Mouse (Mus musculus) forebrain, embryonic 14.5 days (tissue): ENCODE measurements around the gene Foxred1. TPM values are rescaled to one million over a fixed set of nuclear protein-coding genes. Genes with fewer than 3 reads are reported as not detected.
A peak's percentile ranks its signal among the peaks of the same experiment; 100 is the strongest.

Source experiments
- ATAC-seq: fragments of 200-750 bp; cut with Nextera tagmentation; 2 replicates; pipeline ENCODE4 v1.8.0; 2017; ENCODE audit warnings: mild to moderate bottlenecking, moderate library complexity
- DNase-seq: peaks from one replicate; pipeline ENCODE4 v3.0.0-alpha.2; 2015; ENCODE audit warnings: low spot score
- H3K27ac ChIP-seq: fragments of 300-500 bp; sonication (generic); 2 replicates; pipeline ENCODE4 v1.5.1; 2014; ENCODE audit warnings: low read depth, mild to moderate bottlenecking, control low read depth, low read length, moderate library complexity
- H3K27me3 ChIP-seq: fragments of 300-500 bp; sonication (generic); replicated peaks from 2 replicates; pipeline ENCODE4 v1.6.1; 2014; ENCODE audit warnings: low read length, control low read depth, mixed read lengths; ENCODE audit not compliant: control insufficient read depth, insufficient read depth
- H3K36me3 ChIP-seq: fragments of 300-500 bp; sonication (generic); 2 replicates; pipeline ENCODE4 v1.6.1; 2014; ENCODE audit warnings: low read length, control low read depth; ENCODE audit not compliant: control insufficient read depth, insufficient read depth
- H3K4me1 ChIP-seq: fragments of 300-500 bp; sonication (generic); 2 replicates; pipeline ENCODE4 v1.6.1; 2014; ENCODE audit warnings: antibody characterized with exemption, low read length, control low read depth; ENCODE audit not compliant: control insufficient read depth, insufficient read depth
- H3K4me2 ChIP-seq: fragments of 300-500 bp; sonication (generic); 2 replicates; pipeline ENCODE4 v1.6.1; 2014; ENCODE audit warnings: mild to moderate bottlenecking, control low read depth, low read length
- H3K4me3 ChIP-seq: fragments of 300-500 bp; sonication (generic); 2 replicates; pipeline ENCODE4 v1.5.1; 2014; ENCODE audit warnings: low read depth, low read length, control low read depth
- H3K9ac ChIP-seq: fragments of 300-500 bp; sonication (generic); 2 replicates; pipeline ENCODE4 v1.6.1; 2014; ENCODE audit warnings: mild to moderate bottlenecking, low read length, control low read depth, moderate library complexity
- H3K9me3 ChIP-seq: fragments of 300-500 bp; sonication (generic); replicated peaks from 2 replicates; pipeline ENCODE4 v1.6.1; 2016; ENCODE audit warnings: low read length, control low read depth, mixed read lengths; ENCODE audit not compliant: control insufficient read depth
- WGBS: fragments of 180-500 bp; shearing (Covaris S2); extraction: QIAGEN DNeasy Blood & Tissue Kit; methylation state at CpG from one replicate; pipeline ENCODE4 v1.1.7; 2014; 5-methylcytosine and 5-hydroxymethylcytosine counted together
- polyA plus RNA-seq: library from polyadenylated mRNA; unstranded; fragments of >200 nt; fragmentation: Nextera tagmentation; extraction: Ambion mirVana; gene quantifications from 2 replicates; pipeline ENCODE4 v1.2.1, GENCODE M21; 2014

Foxred1 gene
- polyA plus RNA-seq: 24.9 and 27.8 TPM in 2 replicates

DNA sequence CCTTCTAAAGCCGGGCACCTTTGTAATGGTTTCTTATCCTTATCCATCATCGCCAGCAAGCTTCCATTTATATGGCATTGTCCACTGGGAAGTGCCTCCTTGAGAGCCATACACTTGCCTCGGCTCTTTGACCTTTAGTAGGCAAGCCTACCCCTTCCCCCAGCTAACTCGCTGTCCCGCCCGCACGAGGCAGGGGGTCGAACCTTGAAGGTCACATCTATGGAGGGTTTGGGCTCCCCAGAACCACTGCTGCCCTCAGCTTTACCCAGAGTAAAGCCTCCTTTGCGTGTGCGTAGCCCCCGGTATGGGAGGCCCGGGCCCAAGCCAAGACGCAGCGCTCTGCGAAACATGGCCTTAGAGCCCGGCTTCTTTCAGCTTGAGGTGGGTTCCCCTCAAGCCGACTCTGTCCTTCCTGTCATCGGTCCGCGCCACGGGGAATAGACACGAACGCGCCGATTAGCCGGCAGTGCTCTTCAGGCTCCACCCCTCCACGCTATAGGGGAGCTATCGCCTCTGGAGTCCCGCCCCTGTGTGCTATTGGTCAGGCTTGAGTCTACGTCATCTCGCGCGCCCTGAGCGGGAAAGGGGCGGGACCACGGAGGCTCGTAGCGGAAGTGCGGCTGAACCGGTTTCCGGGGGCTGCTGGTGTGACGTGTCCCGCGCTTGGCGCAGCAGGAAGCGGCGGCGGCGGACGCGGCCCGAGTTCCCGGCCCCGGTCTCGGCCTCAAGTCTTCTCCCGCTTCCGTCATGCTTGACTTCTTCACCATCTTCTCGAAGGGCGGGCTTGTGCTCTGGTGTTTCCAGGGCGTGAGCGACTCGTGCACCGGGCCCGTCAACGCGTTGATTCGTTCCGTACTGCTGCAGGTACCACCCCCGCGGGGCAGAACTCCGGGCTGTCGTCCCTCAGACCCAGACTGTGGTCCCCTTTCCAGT, at the start of gene Foxred1:
Foxred1 (minus strand) TSS at position 514 of the 933 bp plus-strand sequence.
- DNase-seq (peak; percentile 100), ATAC-seq (peak; percentile 100)
- peak within 1 kb of the TSS; percentile 94 for H3K4me2 ChIP-seq
- no peaks in the 10 kb centered on the region for H3K9me3 ChIP-seq
- H3K27ac ChIP-seq: peak within 1 kb of the TSS; percentile 89
- under 1% methylated on average over 71 of the region's 72 CpGs for WGBS
- H3K36me3 ChIP-seq: peaks cover 51% of the 10 kb centered on the region
- peak within 1 kb of the TSS; percentile 85 for H3K4me3 ChIP-seq
- no peaks in the 10 kb centered on the region for H3K27me3 ChIP-seq
- peaks cover 10% of the 10 kb centered on the region for H3K4me1 ChIP-seq
- peak within 1 kb of the TSS; percentile 85 for H3K9ac ChIP-seq

- ATAC-seq: no peak
- Histone ChIP-seq H3K9ac (no peak overlapping the region), H3K9me3 (no peaks in the 10 kb centered on the region), H3K4me3 (no peak overlapping the region), H3K4me1 (no peaks in the 10 kb centered on the region), H3K36me3 (peaks cover 3% of the 10 kb centered on the region; the same call in 1 of the 2 replicates), H3K27me3 (no peaks in the 10 kb centered on the region), H3K27ac (no peak overlapping the region), H3K4me2 (no peak overlapping the region)
- 96% methylated on average over 7 of the region's 7 CpGs for WGBS
- no peak for DNase-seq
Measured at GRCm38 (mm10) chr9:35257365-35257764, 46.5 kb upstream of the Foxred1 start.

DNA sequence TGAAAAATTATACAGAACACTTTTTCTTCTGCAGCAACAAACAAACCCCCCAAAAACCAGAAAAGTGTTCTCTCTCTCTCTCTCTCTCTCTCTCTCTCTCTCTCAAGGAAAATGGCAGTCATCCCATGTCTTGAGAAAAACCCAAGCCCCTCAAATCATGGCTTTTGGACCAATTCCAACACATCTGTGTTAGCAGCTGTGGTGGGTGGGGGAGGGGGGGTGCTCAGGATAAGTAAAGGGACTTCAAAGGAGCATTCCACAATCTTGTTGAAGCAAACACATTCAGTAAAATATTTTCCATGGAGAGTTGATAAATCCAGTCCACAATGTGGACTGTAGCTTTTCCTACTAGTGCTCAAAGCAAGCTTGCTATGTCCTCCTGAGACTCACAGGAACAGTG, 38.6 kb upstream of the Foxred1 start:
- H3K4me1 ChIP-seq: no peaks in the 10 kb centered on the region
- 0 out of 2 replicates have a peak, but pooled peaks cover 5% of the 10 kb centered on the region for H3K36me3 ChIP-seq
- DNase-seq (peak; percentile 60), ATAC-seq (no peak)
- no peaks in the 10 kb centered on the region for H3K27me3 ChIP-seq
- H3K27ac ChIP-seq: no peak overlapping the region
- H3K4me2 ChIP-seq: no peak overlapping the region
- no peak overlapping the region for H3K4me3 ChIP-seq
- no peak overlapping the region for H3K9ac ChIP-seq
- no peaks in the 10 kb centered on the region for H3K9me3 ChIP-seq

DNA sequence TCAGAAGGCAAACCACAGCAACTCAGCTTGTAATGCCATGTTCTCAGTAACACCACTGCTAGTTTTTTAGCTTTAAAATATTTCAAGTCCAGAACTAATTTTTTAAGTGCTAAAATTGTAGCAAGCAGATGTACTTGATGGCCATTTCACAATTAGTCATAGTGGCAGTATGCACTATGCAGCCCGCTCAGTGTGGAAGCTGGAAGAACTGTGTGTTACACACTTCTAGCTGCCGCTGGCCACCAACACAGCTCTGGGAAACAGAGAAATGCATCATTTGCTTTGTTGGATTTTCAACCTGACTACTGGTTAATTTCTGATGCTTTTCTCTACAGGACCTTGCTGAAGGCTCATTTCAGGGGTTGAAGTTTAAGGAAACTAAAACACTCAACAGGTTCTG, 36.5 kb upstream of the Foxred1 start:
- Histone ChIP-seq H3K36me3 (0 out of 2 replicates have a peak, but pooled peaks cover 5% of the 10 kb centered on the region), H3K27me3 (no peaks in the 10 kb centered on the region), H3K4me3 (no peak overlapping the region), H3K4me2 (no peak overlapping the region), H3K9ac (no peak overlapping the region), H3K9me3 (no peaks in the 10 kb centered on the region), H3K4me1 (no peaks in the 10 kb centered on the region), H3K27ac (no peak overlapping the region)
- no peak for ATAC-seq
- DNase-seq: no peak
- 94% methylated on average over 2 of the region's 2 CpGs for WGBS

GRCm38 (mm10) chr9:35239734-35240133, 28.9 kb upstream of the Foxred1 start:
- no peak for ATAC-seq
- H3K4me2 ChIP-seq: no peak overlapping the region
- no peak overlapping the region for H3K9ac ChIP-seq
- 79% methylated on average over 1 of the region's 1 CpGs for WGBS
- DNase-seq: no peak
- peaks cover 11% of the 10 kb centered on the region for H3K36me3 ChIP-seq
- no peaks in the 10 kb centered on the region for H3K27me3 ChIP-seq
- no peaks in the 10 kb centered on the region for H3K4me1 ChIP-seq
- no peak overlapping the region for H3K4me3 ChIP-seq
- H3K27ac ChIP-seq: no peak overlapping the region
- no peaks in the 10 kb centered on the region for H3K9me3 ChIP-seq

GRCm38 (mm10) chr9:35238915-35239571, 28.2 kb upstream of the Foxred1 start:
- no peaks in the 10 kb centered on the region for H3K4me1 ChIP-seq
- no peak overlapping the region for H3K27ac ChIP-seq
- H3K4me3 ChIP-seq: no peak overlapping the region
- DNase-seq: no peak
- no peaks in the 10 kb centered on the region for H3K27me3 ChIP-seq
- 86% methylated on average over 6 of the region's 6 CpGs for WGBS
- no peak for ATAC-seq
- H3K4me2 ChIP-seq: no peak overlapping the region
- no peaks in the 10 kb centered on the region for H3K9me3 ChIP-seq
- H3K36me3 ChIP-seq: peaks cover 18% of the 10 kb centered on the region
- H3K9ac ChIP-seq: no peak overlapping the region

- H3K9ac ChIP-seq: no peak overlapping the region
- no peaks in the 10 kb centered on the region for H3K4me1 ChIP-seq
- no peak overlapping the region for H3K27ac ChIP-seq
- H3K36me3 ChIP-seq: peaks cover 23% of the 10 kb centered on the region
- H3K9me3 ChIP-seq: no peaks in the 10 kb centered on the region
- ATAC-seq (no peak), DNase-seq (no peak)
- H3K27me3 ChIP-seq: no peaks in the 10 kb centered on the region
- H3K4me3 ChIP-seq: no peak overlapping the region
- H3K4me2 ChIP-seq: no peak overlapping the region
- 92% methylated on average over 1 of the region's 1 CpGs for WGBS
Measured at GRCm38 (mm10) chr9:35238371-35238770, 27.5 kb upstream of the Foxred1 start.

DNA sequence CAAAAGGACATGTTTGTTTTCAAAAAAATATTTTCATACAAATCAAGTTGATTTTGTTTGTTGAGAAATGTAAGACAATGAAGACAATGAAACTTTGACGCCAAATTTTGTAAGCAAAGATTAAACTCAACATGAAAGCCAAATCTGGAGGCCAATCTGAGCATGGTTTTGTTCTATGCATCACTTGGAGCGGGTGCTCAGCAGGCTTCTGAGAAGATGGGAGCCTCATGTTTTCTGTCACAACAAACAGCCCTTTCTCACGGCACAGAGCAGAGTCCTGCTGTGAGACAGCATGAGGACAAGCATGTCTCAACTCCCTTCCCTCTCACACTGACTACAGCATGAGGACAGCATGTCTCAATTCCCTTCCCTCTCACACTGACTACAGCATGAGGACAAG, 25.1 kb upstream of the Foxred1 start:
- H3K27ac ChIP-seq: no peak overlapping the region
- no peak overlapping the region for H3K4me3 ChIP-seq
- peaks cover 35% of the 10 kb centered on the region for H3K36me3 ChIP-seq
- H3K9me3 ChIP-seq: no peaks in the 10 kb centered on the region
- no peaks in the 10 kb centered on the region for H3K27me3 ChIP-seq
- no peaks in the 10 kb centered on the region for H3K4me1 ChIP-seq
- H3K4me2 ChIP-seq: no peak overlapping the region
- DNase-seq (no peak), ATAC-seq (no peak)
- H3K9ac ChIP-seq: no peak overlapping the region
- 61% methylated on average over 3 of the region's 3 CpGs for WGBS

GRCm38 (mm10) chr9:35228671-35229070, 17.8 kb upstream of the Foxred1 start:
- Histone ChIP-seq H3K27ac (no peak overlapping the region), H3K27me3 (no peaks in the 10 kb centered on the region), H3K4me1 (no peaks in the 10 kb centered on the region), H3K9ac (no peak overlapping the region), H3K4me3 (no peak overlapping the region), H3K9me3 (no peaks in the 10 kb centered on the region), H3K36me3 (peaks cover 32% of the 10 kb centered on the region), H3K4me2 (no peak overlapping the region)
- DNase-seq (no peak), ATAC-seq (no peak)
- WGBS: 95% methylated on average over 3 of the region's 3 CpGs
